Comparison of ENCODE assay signal across 21 mouse cellular contexts in the genomic region with DNA sequence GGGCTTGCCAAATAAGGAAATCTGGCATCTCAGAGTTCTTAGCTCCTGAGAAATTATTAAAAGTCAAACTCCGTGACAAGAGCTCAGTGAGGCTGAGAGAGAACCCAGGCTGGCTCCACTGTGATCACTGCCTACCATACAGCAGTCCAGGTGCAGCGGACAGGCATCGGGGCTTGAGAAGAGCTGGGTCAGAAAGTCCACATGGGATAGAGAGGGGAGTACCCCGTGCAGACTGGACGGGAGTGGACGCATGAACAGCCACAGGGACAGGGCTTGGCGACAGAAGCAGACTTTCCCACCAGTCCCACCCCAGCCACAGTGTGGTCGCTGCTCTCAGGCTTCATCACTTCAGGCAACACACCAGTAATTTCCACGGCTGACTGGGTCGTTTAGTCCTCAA.
DNase-seq lines count a peak whose midpoint lies in the region; ATAC-seq and TF ChIP-seq lines count a peak whose summit lies in the region.
"Had no signal": no experiment of that assay in that cellular context is flagged by ENCODE, and none has a peak within 500 bp of the region (broad histone marks: within the 10 kb centered on the region; RNA-seq: fewer than 3 reads in every experiment).

No protein-coding gene starts in this region.

- no peak for TF ChIP-seq EP300 in lung, postnatal 0 days (IDR thresholded peaks at IDR 0.05)

- no peak; the same call in 1 of the 2 replicates for ATAC-seq in lung, embryonic 16.5 days (ENCODE audit: low read depth)
- no peak for ATAC-seq in lung, postnatal 0 days
- ATAC-seq: CD4-positive, CD25-positive, alpha-beta regulatory T cell, adult 4 months; forebrain, embryonic 14.5 days; intestine, postnatal 0 days had no signal

- no peak overlapping the region for H3K9ac ChIP-seq in lung, embryonic 16.5 days (ENCODE audit: low read length)
- H3K9ac ChIP-seq in lung, postnatal 0 days (replicated peaks; ENCODE audit: low read depth): no peak overlapping the region
- H3K9ac ChIP-seq: embryonic facial prominence, embryonic 15.5 days; heart, embryonic 13.5 days; midbrain, embryonic 12.5 days; neural tube, embryonic 15.5 days; stomach, embryonic 15.5 days had no signal

- TF ChIP-seq CTCF in lung, postnatal 0 days (IDR thresholded peaks at IDR 0.05): no peak

- H3K4me1 ChIP-seq in lung, embryonic 16.5 days (replicated peaks; ENCODE audit: control insufficient read depth, insufficient read depth, low read length): no peaks in the 10 kb centered on the region
- H3K4me1 ChIP-seq in lung, postnatal 0 days (ENCODE audit: insufficient read depth, low read depth, low read length): no peaks in the 10 kb centered on the region
- H3K4me1 ChIP-seq: embryonic facial prominence, embryonic 15.5 days; midbrain, embryonic 12.5 days; neural tube, embryonic 15.5 days; stomach, embryonic 15.5 days had no signal

- intact Hi-C loops in left cerebral cortex, postnatal 25 days (cut with DNase I): no loop called here

- H3K27me3 ChIP-seq in lung, embryonic 16.5 days (ENCODE audit: control insufficient read depth, insufficient read depth, low read depth, low read length): no peaks in the 10 kb centered on the region
- no peaks in the 10 kb centered on the region for H3K27me3 ChIP-seq in lung, postnatal 0 days (replicated peaks; ENCODE audit: insufficient read depth, low read length)
- H3K27me3 ChIP-seq: embryonic facial prominence, embryonic 15.5 days; heart, embryonic 13.5 days; midbrain, embryonic 12.5 days; neural tube, embryonic 15.5 days; stomach, embryonic 15.5 days had no signal

- no peaks in the 10 kb centered on the region for H3K36me3 ChIP-seq in lung, embryonic 16.5 days (ENCODE audit: control insufficient read depth, insufficient read depth, low read length)
- H3K36me3 ChIP-seq in lung, postnatal 0 days (ENCODE audit: insufficient read depth, low read length): no peaks in the 10 kb centered on the region
- H3K36me3 ChIP-seq: embryonic facial prominence, embryonic 15.5 days; heart, embryonic 13.5 days; midbrain, embryonic 12.5 days; neural tube, embryonic 15.5 days; stomach, embryonic 15.5 days had no signal

- DNase-seq in heart, adult 11 months: peak; percentile 72
- DNase-seq in heart, adult 8-10 months (ENCODE audit: low spot score): no peak
- no peak for DNase-seq in lung, postnatal 14 days
- DNase-seq in kidney, postnatal 4 days: peak; percentile 49 to 59
- no peak for DNase-seq in left cerebral cortex, postnatal 25 days (ENCODE audit: low spot score in 2 of 2)
- DNase-seq in lung, postnatal 0 days (ENCODE audit: low spot score): no peak
- DNase-seq: adrenal gland, postnatal 25 days; cerebellum, adult 9-10 months; heart, adult 18-20 months; right cerebral cortex, postnatal 14 days; thymus, adult 2 months; thymus, postnatal 4 days had no signal

- H3K4me3 ChIP-seq in lung, embryonic 16.5 days (ENCODE audit: low read length): no peak overlapping the region
- no peak overlapping the region for H3K4me3 ChIP-seq in lung, postnatal 0 days (ENCODE audit: low read depth, low read length)
- H3K4me3 ChIP-seq: embryonic facial prominence, embryonic 15.5 days; heart, embryonic 13.5 days; midbrain, embryonic 12.5 days; neural tube, embryonic 15.5 days; stomach, embryonic 15.5 days had no signal

- H3K4me2 ChIP-seq in lung, embryonic 16.5 days (ENCODE audit: low read depth, low read length): no peak overlapping the region
- no peak overlapping the region for H3K4me2 ChIP-seq in lung, postnatal 0 days (replicated peaks; ENCODE audit: low read depth, low read length)
- H3K4me2 ChIP-seq: embryonic facial prominence, embryonic 15.5 days; heart, embryonic 13.5 days; midbrain, embryonic 12.5 days; neural tube, embryonic 15.5 days; stomach, embryonic 15.5 days had no signal

- no peaks in the 10 kb centered on the region for H3K9me3 ChIP-seq in lung, embryonic 16.5 days (ENCODE audit: control insufficient read depth, low read length)
- H3K9me3 ChIP-seq in lung, postnatal 0 days (ENCODE audit: low read length): no peaks in the 10 kb centered on the region
- H3K9me3 ChIP-seq: embryonic facial prominence, embryonic 15.5 days; heart, embryonic 13.5 days; midbrain, embryonic 12.5 days; neural tube, embryonic 15.5 days; stomach, embryonic 15.5 days had no signal

- 0 out of 2 replicates have a peak overlapping the region, but pooled peaks have one; percentile 37 for H3K27ac ChIP-seq in lung, embryonic 16.5 days (ENCODE audit: low read length)
- no peak overlapping the region for H3K27ac ChIP-seq in lung, postnatal 0 days (ENCODE audit: low read length)
- H3K27ac ChIP-seq: embryonic facial prominence, embryonic 15.5 days; heart, embryonic 13.5 days; midbrain, embryonic 12.5 days; neural tube, embryonic 15.5 days; stomach, embryonic 15.5 days had no signal

- 63% methylated on average over 10 of the region's 10 CpGs for WGBS in lung, embryonic 16.5 days
- 73% methylated on average over 10 of the region's 10 CpGs for WGBS in lung, postnatal 0 days

Comparison
In these comparisons a context has a peak if more than half of its experiments do, and no peak if none do; other contexts are left out.
1. DNase-seq: peak in heart, adult 11 months (single experiment) and kidney, postnatal 4 days (2 of 2); none in heart, adult 8-10 months (single experiment), lung, postnatal 14 days (single experiment), left cerebral cortex, postnatal 25 days (0 of 2) and lung, postnatal 0 days (single experiment).